Mouse (Mus musculus) midbrain, embryonic 11.5 days (tissue): Measurements from ENCODE around the gene Aldh1a2. TPM values are rescaled to one million over a fixed set of nuclear protein-coding genes. Genes with fewer than 3 reads are reported as not detected.

Experiments used
- ATAC-seq: fragments of 200-750 bp; cut with Nextera tagmentation; 2 replicates; pipeline ENCODE4 v1.8.0; 2017; ENCODE audit warnings: moderate TSS enrichment, moderate library complexity; ENCODE audit not compliant: low FRiP score
- DNase-seq: peaks from one replicate; pipeline ENCODE4 v3.0.0; 2015; ENCODE audit warnings: low spot score; ENCODE audit errors: missing footprints
- H3K27ac ChIP-seq: fragments of 300-500 bp; sonication (generic); 2 replicates; pipeline ENCODE4 v1.5.1; 2014; ENCODE audit warnings: low read depth, low read length
- H3K27me3 ChIP-seq: fragments of 300-500 bp; sonication (generic); 2 replicates; pipeline ENCODE4 v1.6.1; 2014; ENCODE audit warnings: mild to moderate bottlenecking, low read length, moderate library complexity, mixed read lengths; ENCODE audit not compliant: control insufficient read depth, insufficient read depth
- H3K36me3 ChIP-seq: fragments of 300-500 bp; sonication (generic); 2 replicates; pipeline ENCODE4 v1.6.1; 2014; ENCODE audit warnings: mild to moderate bottlenecking, low read length, moderate library complexity, mixed read lengths; ENCODE audit not compliant: control insufficient read depth, insufficient read depth
- H3K4me1 ChIP-seq: fragments of 300-500 bp; sonication (generic); 2 replicates; pipeline ENCODE4 v1.6.1; 2014; ENCODE audit warnings: low read length; ENCODE audit not compliant: control insufficient read depth, insufficient read depth
- H3K4me2 ChIP-seq: fragments of 300-500 bp; sonication (generic); 2 replicates; pipeline ENCODE4 v1.6.1; 2014; ENCODE audit warnings: mild to moderate bottlenecking, moderate library complexity
- H3K4me3 ChIP-seq: fragments of 300-500 bp; sonication (generic); 2 replicates; pipeline ENCODE4 v1.5.1; 2014; ENCODE audit warnings: low read depth, low read length
- H3K9ac ChIP-seq: fragments of 300-500 bp; sonication (generic); 2 replicates; pipeline ENCODE4 v1.6.1; 2014; ENCODE audit warnings: low read length
- H3K9me3 ChIP-seq: fragments of 300-500 bp; sonication (generic); 2 replicates; pipeline ENCODE4 v1.6.1; 2016; ENCODE audit warnings: low read length; ENCODE audit not compliant: control insufficient read depth
- WGBS: fragments of 180-500 bp; shearing (Covaris S2); extraction: QIAGEN DNeasy Blood & Tissue Kit; methylation state at CpG from one replicate; pipeline ENCODE4 v1.1.7; 2014; 5-methylcytosine and 5-hydroxymethylcytosine counted together
- polyA plus RNA-seq: library from polyadenylated mRNA; unstranded; fragments of >200 nt; fragmentation: Nextera tagmentation; extraction: Ambion mirVana; gene quantifications from 2 replicates; pipeline ENCODE4 v1.2.1, GENCODE M21; 2014

The Aldh1a2 gene
- polyA plus RNA-seq, 1 experiment from 2014 or later = 0.60 TPM

- WGBS = 29% methylated on average over 6 of the region's 6 CpGs
- DNase-seq = peak; percentile 70
- H3K27me3 ChIP-seq = no peaks in the 10 kb centered on the region; the same call in 1 of the 2 replicates
- no peak overlapping the region for H3K9ac ChIP-seq
- H3K4me1 ChIP-seq = no peaks in the 10 kb centered on the region
- no peak for ATAC-seq
- H3K4me2 ChIP-seq = no peak overlapping the region
- H3K9me3 ChIP-seq = no peaks in the 10 kb centered on the region
- H3K36me3 ChIP-seq = no peaks in the 10 kb centered on the region
- no peak overlapping the region for H3K27ac ChIP-seq
- H3K4me3 ChIP-seq = no peak overlapping the region
These were observed 14.4 kb downstream of the Aldh1a2 start for GRCm38 (mm10) chr9:71230011-71230410.

GRCm38 (mm10) chr9:71236540-71236939 lies 21.0 kb downstream of the Aldh1a2 start:
- Histone ChIP-seq H3K27ac (no peak overlapping the region), H3K27me3 (no peaks in the 10 kb centered on the region), H3K9ac (no peak overlapping the region), H3K9me3 (no peaks in the 10 kb centered on the region), H3K4me2 (no peak overlapping the region), H3K36me3 (no peaks in the 10 kb centered on the region), H3K4me1 (no peaks in the 10 kb centered on the region), H3K4me3 (no peak overlapping the region)
- WGBS = 80% methylated on average over 1 of the region's 1 CpGs
- DNase-seq = no peak
- no peak for ATAC-seq

- Histone ChIP-seq H3K4me2 (no peak overlapping the region), H3K4me1 (no peaks in the 10 kb centered on the region), H3K27ac (no peak overlapping the region), H3K4me3 (no peak overlapping the region), H3K27me3 (no peaks in the 10 kb centered on the region), H3K9me3 (no peaks in the 10 kb centered on the region), H3K9ac (no peak overlapping the region), H3K36me3 (no peaks in the 10 kb centered on the region)
- DNase-seq = no peak
- ATAC-seq = no peak
- WGBS = 80% methylated on average over 2 of the region's 2 CpGs
These were observed 24.3 kb downstream of the Aldh1a2 start for GRCm38 (mm10) chr9:71239926-71240325.

- H3K9ac ChIP-seq = no peak overlapping the region
- DNase-seq (no peak), ATAC-seq (no peak)
- no peaks in the 10 kb centered on the region for H3K9me3 ChIP-seq
- no peak overlapping the region for H3K4me3 ChIP-seq
- no peaks in the 10 kb centered on the region for H3K36me3 ChIP-seq
- WGBS = 85% methylated on average over 10 of the region's 10 CpGs
- no peaks in the 10 kb centered on the region for H3K27me3 ChIP-seq
- no peak overlapping the region for H3K4me2 ChIP-seq
- no peak overlapping the region for H3K27ac ChIP-seq
- H3K4me1 ChIP-seq = no peaks in the 10 kb centered on the region
These were observed 26.2 kb downstream of the Aldh1a2 start for GRCm38 (mm10) chr9:71241515-71242411.

- Histone ChIP-seq H3K36me3 (no peaks in the 10 kb centered on the region), H3K4me1 (no peaks in the 10 kb centered on the region), H3K9me3 (no peaks in the 10 kb centered on the region), H3K4me3 (no peak overlapping the region), H3K4me2 (no peak overlapping the region), H3K27ac (no peak overlapping the region), H3K9ac (no peak overlapping the region), H3K27me3 (no peaks in the 10 kb centered on the region)
- 97% methylated on average over 5 of the region's 5 CpGs for WGBS
- ATAC-seq (no peak), DNase-seq (no peak)
These were observed 26.8 kb downstream of the Aldh1a2 start for GRCm38 (mm10) chr9:71242412-71242781.

- DNase-seq (no peak), ATAC-seq (no peak)
- Histone ChIP-seq H3K4me3 (no peak overlapping the region), H3K9me3 (no peaks in the 10 kb centered on the region), H3K36me3 (no peaks in the 10 kb centered on the region), H3K9ac (no peak overlapping the region), H3K4me2 (no peak overlapping the region), H3K4me1 (no peaks in the 10 kb centered on the region), H3K27ac (no peak overlapping the region), H3K27me3 (no peaks in the 10 kb centered on the region)
- 91% methylated on average over 2 of the region's 2 CpGs for WGBS
These were observed 38.8 kb downstream of the Aldh1a2 start for GRCm38 (mm10) chr9:71254380-71254779.

- H3K4me3 ChIP-seq = no peak overlapping the region
- ATAC-seq (no peak), DNase-seq (no peak)
- H3K9me3 ChIP-seq = no peaks in the 10 kb centered on the region
- 82% methylated on average over 3 of the region's 3 CpGs for WGBS
- H3K27ac ChIP-seq = no peak overlapping the region
- no peak overlapping the region for H3K9ac ChIP-seq
- no peaks in the 10 kb centered on the region for H3K27me3 ChIP-seq
- no peaks in the 10 kb centered on the region for H3K4me1 ChIP-seq
- no peak overlapping the region for H3K4me2 ChIP-seq
- H3K36me3 ChIP-seq = no peaks in the 10 kb centered on the region
These were observed 47.1 kb downstream of the Aldh1a2 start for GRCm38 (mm10) chr9:71262711-71263110.

- Histone ChIP-seq H3K4me3 (no peak overlapping the region), H3K4me2 (no peak overlapping the region), H3K9me3 (no peaks in the 10 kb centered on the region), H3K27ac (no peak overlapping the region), H3K27me3 (no peaks in the 10 kb centered on the region), H3K9ac (no peak overlapping the region), H3K36me3 (no peaks in the 10 kb centered on the region), H3K4me1 (no peaks in the 10 kb centered on the region)
- WGBS = 86% methylated on average over 5 of the region's 5 CpGs
- DNase-seq (no peak), ATAC-seq (no peak)
These were observed 54.1 kb downstream of the Aldh1a2 start for GRCm38 (mm10) chr9:71269711-71270110.

- Histone ChIP-seq H3K9ac (no peak overlapping the region), H3K4me1 (no peaks in the 10 kb centered on the region), H3K9me3 (no peaks in the 10 kb centered on the region), H3K4me3 (no peak overlapping the region), H3K27me3 (no peaks in the 10 kb centered on the region), H3K4me2 (no peak overlapping the region), H3K27ac (no peak overlapping the region), H3K36me3 (no peaks in the 10 kb centered on the region)
- DNase-seq (no peak), ATAC-seq (no peak)
- WGBS = 85% methylated on average over 3 of the region's 3 CpGs
These were observed 54.6 kb downstream of the Aldh1a2 start for GRCm38 (mm10) chr9:71270205-71270604.
